Mouse (Mus musculus) liver, adult 2 months (tissue): Measurements from ENCODE around the gene Zfp78. TPM values are rescaled to one million over a fixed set of nuclear protein-coding genes. Genes with fewer than 3 reads are reported as not detected.

Experiments
- DNase-seq: peaks from one replicate; pipeline ENCODE4 v3.0.0-alpha.2; 2011; ENCODE audit warnings: low read depth, low spot score; ENCODE audit errors: extremely low read depth
- H3K27ac ChIP-seq: fragments of 200-500 bp; replicated peaks from 2 replicates; pipeline ENCODE4 v1.5.1; 2012; ENCODE audit warnings: low read depth, mild to moderate bottlenecking, control low read depth, inconsistent platforms, low read length; ENCODE audit not compliant: insufficient read depth
- H3K27me3 ChIP-seq: fragments of 200-500 bp; 2 replicates; pipeline ENCODE4 v1.6.1; 2012; ENCODE audit warnings: mild to moderate bottlenecking, moderate library complexity, low read length, inconsistent platforms; ENCODE audit not compliant: control insufficient read depth, insufficient read depth
- H3K36me3 ChIP-seq: fragments of 200-500 bp; 2 replicates; pipeline ENCODE4 v1.6.1; 2012; ENCODE audit warnings: low read length, inconsistent platforms; ENCODE audit not compliant: control insufficient read depth, insufficient read depth
- H3K4me1 ChIP-seq: fragments of 200-500 bp; 2 replicates; pipeline ENCODE4 v1.6.1; 2011; ENCODE audit warnings: low read length; ENCODE audit not compliant: control insufficient read depth, insufficient read depth
- H3K4me3 ChIP-seq: fragments of 200-500 bp; 2 replicates; pipeline ENCODE4 v1.5.1; 2011; ENCODE audit warnings: low read depth, mild to moderate bottlenecking, control low read depth, low read length, moderate library complexity; ENCODE audit not compliant: insufficient read depth
- H3K79me2 ChIP-seq: fragments of 200-500 bp; 2 replicates; pipeline ENCODE4 v1.6.1; 2012; ENCODE audit warnings: inconsistent platforms, mild to moderate bottlenecking, low read length, moderate library complexity; ENCODE audit not compliant: control insufficient read depth, insufficient read depth
- H3K9ac ChIP-seq: fragments of 200-500 bp; 2 replicates; pipeline ENCODE4 v1.6.1; 2012; ENCODE audit warnings: low read depth, mild to moderate bottlenecking, control low read depth, inconsistent platforms, low read length
- CTCF ChIP-seq: fragments of 200-500 bp; IDR thresholded peaks from 2 replicates; pipeline ENCODE4 v1.5.1; 2011; ENCODE audit warnings: low read depth, low read length, control low read depth
- POLR2A ChIP-seq: fragments of 200-500 bp; IDR thresholded peaks from 2 replicates; pipeline ENCODE4 v1.6.1; 2011; ENCODE audit warnings: low read length, control low read depth; ENCODE audit not compliant: insufficient read depth; ENCODE audit errors: extremely low read depth
- WGBS: fragments of 180-500 bp; shearing (Covaris S2); methylation state at CpG from one replicate; pipeline ENCODE4 v1.1.7; 2018; 5-methylcytosine and 5-hydroxymethylcytosine counted together
- polyA plus RNA-seq: library from polyadenylated mRNA; depleted of rRNA; stranded (reverse); fragments of >200 nt; gene quantifications from 2 replicates; pipeline ENCODE4 v1.2.3, GENCODE M21; 2012
- total RNA-seq: library from RNA; depleted of rRNA; stranded (reverse); fragments of >200 nt; gene quantifications from 2 replicates; pipeline ENCODE4 v1.2.3, GENCODE M21; 2014

Gene Zfp78
- total and polyA plus RNA-seq, 2 experiments, result 0.21 to 1.3 TPM

DNA sequence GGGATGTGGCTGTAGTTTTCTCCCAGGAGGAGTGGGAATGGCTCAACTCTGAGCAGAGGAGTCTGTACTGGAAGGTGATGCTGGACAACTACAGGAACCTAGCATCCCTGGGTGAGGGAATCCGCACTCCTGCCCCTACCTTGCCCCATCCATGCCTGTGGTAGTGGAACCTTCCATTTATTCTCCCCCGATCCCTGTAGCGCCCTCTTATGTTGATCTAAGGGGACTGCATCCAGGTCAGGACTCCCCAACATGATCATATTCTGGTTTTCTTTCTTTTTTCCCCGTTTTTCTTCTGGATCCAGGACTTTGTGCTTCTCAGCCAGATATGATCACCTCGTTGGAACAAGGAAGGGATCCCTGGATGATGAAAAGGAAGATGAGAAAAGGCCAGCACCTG, 26.4 kb downstream of the Zfp78 start:
- no peak overlapping the region for H3K4me3 ChIP-seq
- H3K36me3 ChIP-seq, result peaks cover 11% of the 10 kb centered on the region; the same call in 1 of the 2 replicates
- TF ChIP-seq POLR2A (no peak), CTCF (no peak)
- no peak overlapping the region for H3K27ac ChIP-seq
- H3K4me1 ChIP-seq, result no peaks in the 10 kb centered on the region
- 70% methylated on average over 5 of the region's 5 CpGs for WGBS
- no peaks in the 10 kb centered on the region for H3K27me3 ChIP-seq
- no peak overlapping the region for H3K9ac ChIP-seq
- DNase-seq, result no peak
- H3K79me2 ChIP-seq, result no peaks in the 10 kb centered on the region

- Histone ChIP-seq H3K79me2 (no peaks in the 10 kb centered on the region), H3K4me1 (peaks cover 3% of the 10 kb centered on the region; the same call in 1 of the 2 replicates), H3K27me3 (no peaks in the 10 kb centered on the region), H3K9ac (no peak within 1 kb of the TSS), H3K4me3 (peak within 1 kb of the TSS; percentile 24; the same call in 1 of the 2 replicates), H3K36me3 (peaks cover 6% of the 10 kb centered on the region; the same call in 1 of the 2 replicates), H3K27ac (no peak within 1 kb of the TSS)
- no peak for TF ChIP-seq CTCF
- TF ChIP-seq POLR2A, result no peak
- DNase-seq, result no peak
- WGBS, result 27% methylated on average over 25 of the region's 25 CpGs
Measured at GRCm38 (mm10) chr7:6397996-6398975, 35.2 kb downstream of the Zfp78 start, which contains the start of gene Smim17. Gene Smim17, plus strand, starts transcription at chr7:6398715.

GRCm38 (mm10) chr7:6410043-6410442, 47.0 kb downstream of the Zfp78 start, which contains the start of gene Gm20715:
Gene Gm20715, plus strand, starts transcription at chr7:6410277.
- H3K4me3 ChIP-seq, result no peak within 1 kb of the TSS
- H3K9ac ChIP-seq, result no peak within 1 kb of the TSS
- H3K27ac ChIP-seq, result no peak within 1 kb of the TSS
- no peak for TF ChIP-seq POLR2A
- TF ChIP-seq CTCF, result peak; percentile 58
- peak; percentile 82 for DNase-seq
- no peaks in the 10 kb centered on the region for H3K27me3 ChIP-seq
- no peaks in the 10 kb centered on the region for H3K36me3 ChIP-seq
- WGBS, result 2% methylated on average over 17 of the region's 17 CpGs
- H3K79me2 ChIP-seq, result no peaks in the 10 kb centered on the region
- H3K4me1 ChIP-seq, result no peaks in the 10 kb centered on the region

DNA sequence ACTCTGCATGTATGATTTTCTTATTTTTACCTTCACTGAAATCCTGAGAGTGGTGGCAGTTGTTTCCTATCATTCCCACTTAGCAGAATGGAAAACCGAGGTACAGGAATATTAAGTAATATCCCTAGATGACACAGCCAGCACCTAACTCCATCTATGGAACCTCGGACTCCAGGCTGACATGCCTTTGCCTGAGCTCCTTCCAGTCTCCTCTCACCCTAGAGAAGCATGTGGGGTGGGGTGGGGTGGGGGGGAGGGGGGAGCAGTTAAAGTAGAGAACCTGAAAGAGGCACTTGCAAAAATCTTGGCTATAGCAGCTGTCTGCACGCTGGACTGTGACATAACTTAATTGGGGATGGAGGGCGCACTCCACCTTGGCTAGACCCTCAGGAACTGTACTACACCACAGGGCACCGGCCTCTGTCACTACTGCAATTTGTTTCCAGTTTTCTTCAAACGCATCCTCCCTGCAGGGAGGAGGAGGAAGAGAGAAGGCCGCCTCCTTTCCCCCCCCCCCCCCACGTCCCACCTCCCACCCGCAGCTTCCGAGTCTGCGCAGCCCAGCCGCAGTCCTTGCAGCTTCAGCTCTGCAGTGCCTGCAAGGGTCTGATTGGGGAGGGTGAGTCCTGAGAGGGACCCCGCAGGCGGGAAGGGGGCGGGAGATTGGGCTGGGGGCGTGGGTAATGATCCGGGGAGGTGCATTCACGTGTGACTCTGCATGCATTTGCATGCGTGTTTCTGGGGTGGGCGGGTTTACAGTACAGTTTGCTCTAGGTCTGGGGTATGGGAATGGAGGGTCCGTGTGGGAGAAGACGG, 51.8 kb downstream of the Zfp78 start:
- no peaks in the 10 kb centered on the region for H3K79me2 ChIP-seq
- H3K4me3 ChIP-seq, result no peak overlapping the region
- no peak overlapping the region for H3K9ac ChIP-seq
- H3K4me1 ChIP-seq, result no peaks in the 10 kb centered on the region
- TF ChIP-seq CTCF (no peak), POLR2A (no peak)
- no peaks in the 10 kb centered on the region for H3K27me3 ChIP-seq
- 13% methylated on average over 15 of the region's 22 CpGs for WGBS
- no peak for DNase-seq
- no peaks in the 10 kb centered on the region for H3K36me3 ChIP-seq
- no peak overlapping the region for H3K27ac ChIP-seq

- WGBS, result 30% methylated on average over 8 of the region's 8 CpGs
Measured at GRCm38 (mm10) chr7:6415442-6415787, 52.3 kb downstream of the Zfp78 start.

GRCm38 (mm10) chr7:6419894-6420293, 56.8 kb downstream of the Zfp78 start:
- Histone ChIP-seq H3K9ac (no peak overlapping the region), H3K27me3 (no peaks in the 10 kb centered on the region), H3K79me2 (no peaks in the 10 kb centered on the region), H3K4me1 (no peaks in the 10 kb centered on the region), H3K36me3 (no peaks in the 10 kb centered on the region), H3K4me3 (no peak overlapping the region), H3K27ac (no peak overlapping the region)
- WGBS, result 77% methylated on average over 6 of the region's 6 CpGs
- TF ChIP-seq CTCF, result no peak
- no peak for TF ChIP-seq POLR2A
- DNase-seq, result no peak

More at GRCm38 (mm10) chr7:6415442-6415787, 52.3 kb downstream of the Zfp78 start:
- no peaks in the 10 kb centered on the region for H3K4me1 ChIP-seq
- no peak for DNase-seq
- H3K27me3 ChIP-seq, result no peaks in the 10 kb centered on the region
- no peak for TF ChIP-seq POLR2A
- TF ChIP-seq CTCF, result no peak
- H3K79me2 ChIP-seq, result no peaks in the 10 kb centered on the region
- H3K9ac ChIP-seq, result no peak overlapping the region
- H3K4me3 ChIP-seq, result no peak overlapping the region
- H3K36me3 ChIP-seq, result no peaks in the 10 kb centered on the region
- no peak overlapping the region for H3K27ac ChIP-seq
